Mouse (Mus musculus): ENCODE measurements around the gene Rora. TPM values are rescaled to one million over a fixed set of nuclear protein-coding genes. Genes with fewer than 3 reads are reported as not detected.

Rora gene
- polyA plus RNA-seq, 1 experiment = 15.5 TPM

GRCm38 (mm10) chr9:69296418-69296817, 642.8 kb downstream of the Rora start:
- DNase-seq (ENCODE audit: extremely low spot score in 1 of 2, low spot score in 1 of 2) = peak in 1 of 2 experiments; percentile 82

- DNase-seq (ENCODE audit: extremely low spot score in 1 of 2, low spot score in 1 of 2) = no peak
Measured at GRCm38 (mm10) chr9:69297766-69298375, 644.3 kb downstream of the Rora start.

- DNase-seq (ENCODE audit: extremely low spot score in 1 of 2, low spot score in 1 of 2) = no peak
Measured at GRCm38 (mm10) chr9:69298566-69299335, 645.2 kb downstream of the Rora start.

- DNase-seq (ENCODE audit: extremely low spot score in 1 of 2, low spot score in 1 of 2) = no peak
Measured at GRCm38 (mm10) chr9:69299484-69299883, 645.9 kb downstream of the Rora start.

- no peak for DNase-seq (ENCODE audit: extremely low spot score in 1 of 2, low spot score in 1 of 2)
Measured at GRCm38 (mm10) chr9:69300296-69300695, 646.7 kb downstream of the Rora start.

GRCm38 (mm10) chr9:69301445-69301844, 647.9 kb downstream of the Rora start:
- DNase-seq (ENCODE audit: extremely low spot score in 1 of 2, low spot score in 1 of 2) = no peak

- no peak for DNase-seq (ENCODE audit: extremely low spot score in 1 of 2, low spot score in 1 of 2)
Measured at GRCm38 (mm10) chr9:69301955-69302354, 648.4 kb downstream of the Rora start.

- DNase-seq (ENCODE audit: extremely low spot score in 1 of 2, low spot score in 1 of 2) = no peak
Measured at GRCm38 (mm10) chr9:69302846-69303245, 649.3 kb downstream of the Rora start.

GRCm38 (mm10) chr9:69303346-69303944, 649.9 kb downstream of the Rora start:
- no peak for DNase-seq (ENCODE audit: extremely low spot score in 1 of 2, low spot score in 1 of 2)

- DNase-seq (ENCODE audit: extremely low spot score in 1 of 2, low spot score in 1 of 2) = no peak
Measured at GRCm38 (mm10) chr9:69303962-69304361, 650.4 kb downstream of the Rora start.

- no peak for DNase-seq (ENCODE audit: extremely low spot score in 1 of 2, low spot score in 1 of 2)
Measured at GRCm38 (mm10) chr9:69304492-69304891, 650.9 kb downstream of the Rora start.

GRCm38 (mm10) chr9:69304991-69305390, 651.4 kb downstream of the Rora start:
- no peak for DNase-seq (ENCODE audit: extremely low spot score in 1 of 2, low spot score in 1 of 2)

GRCm38 (mm10) chr9:69306734-69307528, 653.3 kb downstream of the Rora start:
- DNase-seq (ENCODE audit: extremely low spot score in 1 of 2, low spot score in 1 of 2) = no peak

GRCm38 (mm10) chr9:69307974-69308373, 654.4 kb downstream of the Rora start:
- DNase-seq (ENCODE audit: extremely low spot score in 1 of 2, low spot score in 1 of 2) = no peak

- DNase-seq (ENCODE audit: extremely low spot score in 1 of 2, low spot score in 1 of 2) = no peak
Measured at GRCm38 (mm10) chr9:69310524-69310923, 656.9 kb downstream of the Rora start.

- DNase-seq (ENCODE audit: extremely low spot score in 1 of 2, low spot score in 1 of 2) = no peak
Measured at GRCm38 (mm10) chr9:69313297-69313696, 659.7 kb downstream of the Rora start.

GRCm38 (mm10) chr9:69314451-69315210, 661.0 kb downstream of the Rora start:
- DNase-seq (ENCODE audit: extremely low spot score in 1 of 2, low spot score in 1 of 2) = no peak

- DNase-seq (ENCODE audit: extremely low spot score in 1 of 2, low spot score in 1 of 2) = no peak
Measured at GRCm38 (mm10) chr9:69317527-69318115, 664.0 kb downstream of the Rora start.

- DNase-seq (ENCODE audit: extremely low spot score in 1 of 2, low spot score in 1 of 2) = no peak
Measured at GRCm38 (mm10) chr9:69319434-69319833, 665.8 kb downstream of the Rora start.
